Mouse (Mus musculus) T-helper 1 cell (primary cell): ENCODE measurements around the gene Cnnm2.

ENCODE experiments used
- in situ Hi-C: fragments of 300-600 bp; cut with MboI, MseI; formaldehyde crosslinking; loops from one replicate; pipeline ENCODE4 v1.15.1; 2025; ENCODE audit warnings: high pct_unique_total_duplicates

Cnnm2 gene

DNA sequence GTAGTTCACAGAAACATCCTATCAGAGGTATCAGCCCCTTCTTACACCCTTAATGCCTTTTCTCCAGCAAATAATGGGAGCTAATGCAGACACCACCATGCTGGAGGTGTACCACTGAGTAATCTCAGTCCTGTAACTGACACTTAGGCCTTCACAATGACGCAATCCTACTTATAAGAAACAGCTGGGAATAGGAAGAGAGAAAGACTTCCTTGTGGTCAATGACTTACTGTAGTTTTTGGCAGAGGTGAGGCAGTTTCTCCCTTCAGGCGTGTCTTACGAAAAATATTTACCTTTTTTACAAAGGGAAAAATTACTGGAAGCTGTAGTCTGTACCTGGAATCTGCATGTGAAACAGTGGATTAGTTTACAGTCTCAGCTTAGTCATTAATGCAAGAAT, 31.1 kb downstream of the Cnnm2 start:
- in situ Hi-C loops, result no loop called here

DNA sequence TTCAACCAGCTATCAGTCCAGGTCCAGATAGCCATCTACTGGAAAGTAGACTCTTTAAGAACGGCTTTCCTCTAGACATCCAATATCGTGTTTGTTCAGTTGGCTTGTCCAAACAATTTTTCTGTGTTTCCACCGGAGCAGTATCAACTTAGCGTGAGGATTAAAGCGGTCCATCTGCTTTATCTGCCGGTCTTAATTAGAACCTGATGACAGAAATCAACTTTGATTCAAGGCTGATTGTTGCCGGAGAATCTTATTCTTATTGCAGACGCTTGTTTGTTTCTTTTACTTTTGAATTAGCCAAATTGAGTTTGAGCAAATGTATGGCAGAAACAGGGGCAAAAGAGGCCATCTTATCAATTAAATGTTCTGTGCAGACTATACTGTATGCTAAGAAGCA, 32.8 kb downstream of the Cnnm2 start:
- in situ Hi-C loops, result no loop called here

DNA sequence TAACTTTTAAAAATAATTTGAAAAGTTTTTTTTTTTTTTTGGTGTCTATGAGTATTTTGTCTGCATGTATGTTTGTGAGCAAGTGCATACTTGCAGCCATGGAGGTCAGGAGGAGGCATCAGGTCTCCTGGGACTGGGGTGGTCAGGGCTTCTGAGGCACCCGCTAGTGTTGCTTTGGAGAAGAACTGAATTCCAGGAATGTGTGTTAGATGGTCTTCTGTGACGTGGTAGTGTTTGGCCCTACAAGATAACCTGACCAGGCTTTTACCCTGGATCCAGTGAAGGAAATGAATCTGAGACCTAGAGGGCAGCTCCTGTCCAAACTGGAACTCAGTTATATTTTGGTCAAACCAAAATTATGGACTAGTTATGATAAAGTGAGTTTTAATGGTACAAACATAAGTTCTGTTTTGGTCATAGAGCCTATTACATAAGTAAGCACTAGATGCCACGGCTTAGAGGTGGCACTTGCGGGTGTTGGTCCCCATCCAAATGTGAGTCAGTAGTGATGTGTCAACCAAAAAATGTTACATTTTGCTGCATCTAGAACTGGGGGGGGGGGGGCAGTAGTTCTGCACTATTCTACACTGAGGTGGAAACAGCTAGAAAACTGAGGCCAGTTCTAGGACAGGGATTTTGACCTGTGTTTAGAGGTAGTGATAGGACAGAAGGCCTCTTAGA, 38.6 kb downstream of the Cnnm2 start:
- in situ Hi-C loops, result loop anchor here (5.0 kb wide), 1 partner anchor 68 kb away; no protein-coding TSS in a partner anchor

DNA sequence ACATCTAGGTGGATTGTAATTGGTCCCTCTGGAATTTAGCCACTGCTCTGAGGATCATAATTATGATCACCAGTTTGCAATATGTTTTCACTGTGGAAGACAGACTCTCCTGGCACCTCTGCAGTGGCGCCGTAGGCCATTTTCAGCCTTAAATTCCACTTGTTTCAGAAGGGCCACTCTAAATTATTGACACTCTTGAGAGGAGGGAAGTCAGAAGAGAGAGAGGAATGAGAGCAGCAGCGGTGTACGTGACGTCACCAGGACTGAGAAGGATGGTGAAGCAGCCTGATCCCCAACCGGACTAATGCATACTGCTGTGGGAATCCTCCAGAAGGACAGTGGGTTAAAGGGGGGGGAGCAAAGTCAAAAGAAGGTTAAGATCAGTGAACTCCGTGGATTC, 40.1 kb downstream of the Cnnm2 start:
- in situ Hi-C loops, result no loop called here

DNA sequence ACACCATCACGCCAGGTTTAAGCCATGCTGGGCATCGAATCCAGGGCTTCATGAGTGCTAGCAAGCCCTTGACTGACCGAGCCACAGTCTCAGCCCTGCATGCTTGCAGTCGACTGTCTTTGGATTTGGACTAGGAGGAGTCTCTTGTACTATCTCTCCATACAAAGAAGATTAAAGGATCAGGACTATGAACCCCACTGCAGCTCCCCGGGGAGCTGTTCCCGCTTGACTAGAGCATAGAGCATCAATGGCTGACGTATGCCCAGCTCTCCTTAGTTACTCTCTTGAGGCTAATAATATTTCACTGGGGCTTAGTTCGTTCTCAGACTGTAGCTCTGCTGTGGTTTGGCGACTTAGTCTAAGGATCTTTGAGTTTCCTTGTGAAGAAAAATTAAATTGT, 40.9 kb downstream of the Cnnm2 start:
- in situ Hi-C loops, result no loop called here

DNA sequence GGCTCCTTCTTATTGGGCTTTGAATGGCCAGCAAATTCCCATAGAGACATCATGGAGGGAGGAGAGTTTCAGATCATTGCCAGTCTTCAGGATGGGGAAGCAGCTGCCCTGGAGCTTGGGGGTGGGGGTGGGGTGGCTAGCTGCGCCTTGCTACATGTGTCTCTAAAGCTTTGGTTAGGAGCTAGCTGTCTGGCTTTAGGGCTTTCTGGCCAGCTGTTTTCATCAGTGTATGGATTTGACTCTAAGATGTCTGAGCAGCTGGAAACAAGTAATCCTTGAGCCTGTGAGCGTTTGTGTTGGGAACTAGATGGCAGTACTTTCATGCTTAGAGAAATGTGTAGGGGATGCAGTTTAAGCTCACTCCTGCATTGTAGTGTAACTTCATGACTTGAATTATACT, 42.3 kb downstream of the Cnnm2 start:
- in situ Hi-C loops, result no loop called here

GRCm38 (mm10) chr19:46804751-46805150, 43.4 kb downstream of the Cnnm2 start:
- in situ Hi-C loops, result no loop called here

DNA sequence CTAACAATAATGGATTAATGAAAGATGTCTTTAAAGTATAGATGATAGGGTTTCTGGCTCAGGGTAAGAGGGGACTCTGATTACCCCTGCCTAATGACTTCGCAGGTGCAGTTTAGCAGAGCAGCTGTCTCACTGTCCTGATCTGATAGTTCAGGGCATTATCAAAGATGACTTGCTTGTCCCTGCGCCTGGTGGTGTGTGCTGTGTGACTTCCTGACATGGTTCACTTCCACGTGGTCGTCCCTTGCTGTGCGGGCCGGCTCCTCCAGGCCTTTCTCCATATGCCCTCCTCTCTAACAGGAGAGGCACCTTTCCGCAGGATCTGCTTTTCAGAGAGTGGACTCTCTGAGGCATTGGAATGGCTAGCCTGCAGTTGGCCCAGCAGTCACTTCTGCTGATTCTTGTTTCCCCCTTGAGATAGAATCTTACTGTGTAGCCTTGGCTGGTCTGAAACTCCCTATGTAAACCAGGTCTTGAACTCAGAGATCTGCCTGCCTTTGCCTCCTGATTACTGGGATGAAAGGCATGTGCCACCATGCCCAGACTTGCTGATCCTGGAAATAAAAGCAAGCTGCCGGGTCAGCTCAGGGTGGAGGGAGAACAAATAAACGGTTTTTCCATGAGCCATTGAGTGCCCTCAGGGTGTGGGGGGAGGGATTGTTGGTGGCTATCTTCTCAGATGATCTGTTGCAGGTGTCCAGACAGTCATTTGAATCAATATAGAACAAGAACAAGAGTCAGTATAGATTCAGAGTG, 44.7 kb downstream of the Cnnm2 start:
- in situ Hi-C loops, result no loop called here

- in situ Hi-C loops, result no loop called here
Observed at GRCm38 (mm10) chr19:46808261-46808660, 46.9 kb downstream of the Cnnm2 start.

DNA sequence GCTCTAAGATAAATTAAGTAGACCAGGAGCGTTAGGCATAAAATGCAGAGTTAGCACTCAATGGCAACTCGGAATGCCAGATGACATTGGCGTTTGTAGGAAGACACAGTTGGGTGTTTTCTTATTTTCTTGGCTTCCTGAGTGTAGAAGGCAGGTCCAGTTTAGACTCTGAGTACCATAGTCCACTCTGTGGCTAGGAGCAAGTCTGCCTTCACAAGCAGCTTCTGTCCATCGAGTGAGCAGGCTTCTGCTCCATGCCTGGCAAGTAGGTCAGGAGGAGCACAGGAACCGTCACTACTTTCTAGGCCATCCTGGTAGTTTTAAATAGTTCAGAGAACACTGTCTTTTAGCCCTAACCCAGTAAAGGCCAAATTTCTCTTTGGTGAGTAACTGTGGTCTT, 47.6 kb downstream of the Cnnm2 start:
- in situ Hi-C loops, result no loop called here

DNA sequence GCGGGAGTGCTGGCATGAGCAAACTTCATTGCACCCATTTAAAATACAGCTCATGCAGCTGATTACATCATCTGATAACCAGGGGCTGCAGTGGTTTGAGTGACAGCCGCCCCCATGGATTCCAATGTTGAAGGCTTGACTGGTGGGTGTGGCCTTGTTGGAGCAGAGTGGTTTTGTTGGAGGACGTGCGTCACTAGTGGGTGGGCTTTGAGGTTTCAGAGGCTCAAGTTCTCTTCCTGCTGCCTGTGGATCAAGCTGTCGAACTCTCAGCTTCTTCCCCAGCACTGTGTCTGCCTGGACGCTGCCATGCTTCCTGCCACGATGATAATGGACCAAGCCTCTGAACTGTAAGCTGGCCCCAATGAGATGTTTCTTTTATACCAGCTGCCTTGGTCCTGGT, 57.9 kb downstream of the Cnnm2 start:
- in situ Hi-C loops, result loop anchor here (10.0 kb wide), 2 partner anchors 396 to 946 kb away; no protein-coding TSS in a partner anchor

DNA sequence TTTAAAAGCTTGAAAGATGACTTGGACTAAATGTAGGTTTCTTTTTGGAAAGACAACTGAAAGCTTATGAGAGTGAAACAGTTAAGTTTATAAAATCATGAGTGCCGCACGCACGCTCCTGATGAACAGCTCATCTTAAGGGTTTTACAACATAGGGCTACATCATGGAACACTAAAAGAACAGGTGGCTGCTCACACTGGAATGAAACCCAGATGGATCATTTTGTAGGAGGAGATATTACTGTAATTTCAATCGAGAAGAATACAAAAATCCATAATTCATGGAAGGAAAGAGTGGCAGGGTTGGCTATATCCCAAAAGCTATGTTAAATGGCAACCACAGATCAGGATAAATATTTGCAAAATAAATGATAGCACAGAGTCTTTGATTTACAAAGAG, 61.1 kb downstream of the Cnnm2 start:
- in situ Hi-C loops, result no loop called here

- in situ Hi-C loops, result no loop called here
Observed at GRCm38 (mm10) chr19:46823759-46824158, 62.4 kb downstream of the Cnnm2 start.

GRCm38 (mm10) chr19:46824867-46825266, 63.5 kb downstream of the Cnnm2 start:
- in situ Hi-C loops, result no loop called here

DNA sequence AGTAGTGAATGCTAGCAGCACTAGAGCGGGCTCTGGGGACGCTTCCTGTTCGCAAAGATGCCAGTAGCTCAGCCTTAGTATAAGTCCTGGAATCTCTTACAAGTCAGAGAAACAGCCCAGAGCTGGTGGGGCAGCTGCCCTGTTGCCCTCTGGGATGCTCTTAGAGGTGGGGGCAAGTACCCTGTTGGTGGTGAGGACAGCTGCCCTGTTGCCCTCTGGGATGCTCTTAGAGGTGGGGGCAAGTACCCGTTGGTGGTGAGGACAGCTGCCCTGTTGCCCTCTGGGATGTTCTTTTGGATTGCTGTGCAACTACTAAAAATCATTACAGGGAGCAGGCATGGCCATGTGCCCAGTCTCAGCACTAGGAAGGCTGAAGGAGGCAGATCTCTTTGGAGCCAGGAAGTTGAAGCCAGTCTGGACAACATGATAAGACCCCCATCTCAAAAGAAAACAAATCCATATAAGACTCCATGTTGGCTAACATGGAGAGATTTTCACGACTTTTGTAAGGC, 66.3 kb downstream of the Cnnm2 start:
- in situ Hi-C loops, result no loop called here

- in situ Hi-C loops, result no loop called here
Observed at GRCm38 (mm10) chr19:46828961-46829360, 67.6 kb downstream of the Cnnm2 start.

GRCm38 (mm10) chr19:46831381-46831780, 70.0 kb downstream of the Cnnm2 start:
- in situ Hi-C loops, result no loop called here

- in situ Hi-C loops, result no loop called here
Observed at GRCm38 (mm10) chr19:46834301-46834700, 72.9 kb downstream of the Cnnm2 start.

DNA sequence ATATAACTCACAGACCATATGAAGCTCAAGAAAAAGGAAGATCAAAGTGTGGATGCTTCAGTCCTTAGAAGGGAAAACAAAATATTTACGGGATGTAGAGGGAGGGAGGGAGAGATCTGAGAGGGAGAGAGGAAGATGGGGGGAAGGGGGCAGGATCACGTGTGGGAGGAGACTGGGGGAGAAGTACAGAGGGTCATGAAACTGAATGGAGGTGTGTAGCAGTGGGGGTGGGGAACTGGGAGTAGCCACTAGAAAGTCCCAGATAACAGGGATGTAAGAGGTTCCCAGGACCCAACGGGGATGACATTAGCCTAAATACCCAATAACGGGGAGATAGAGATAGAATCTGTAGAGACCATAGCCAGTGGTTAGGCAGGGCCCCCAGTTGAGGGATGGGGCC, 73.9 kb downstream of the Cnnm2 start:
- in situ Hi-C loops, result no loop called here

DNA sequence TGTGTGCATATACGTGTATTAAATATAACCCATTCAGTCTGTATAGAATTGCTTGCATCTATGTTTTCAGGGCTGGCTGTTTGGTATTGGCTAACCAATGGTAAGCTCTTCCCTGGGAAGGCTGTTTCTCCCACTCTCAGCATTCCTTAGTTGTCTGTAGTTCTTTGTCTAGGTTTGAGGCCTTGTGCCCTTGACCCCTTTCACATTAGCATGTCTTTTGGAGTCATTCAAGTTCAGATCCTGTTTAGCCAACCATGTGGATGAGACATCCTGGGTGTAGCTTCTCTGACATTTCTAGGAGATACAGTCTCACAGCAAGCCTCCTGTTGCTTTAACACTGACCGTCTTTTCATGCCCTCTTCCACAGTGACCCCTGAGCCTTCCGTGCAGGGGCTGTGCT, 74.7 kb downstream of the Cnnm2 start:
- in situ Hi-C loops, result no loop called here

GRCm38 (mm10) chr19:46837290-46838079, 76.1 kb downstream of the Cnnm2 start:
- in situ Hi-C loops, result no loop called here

DNA sequence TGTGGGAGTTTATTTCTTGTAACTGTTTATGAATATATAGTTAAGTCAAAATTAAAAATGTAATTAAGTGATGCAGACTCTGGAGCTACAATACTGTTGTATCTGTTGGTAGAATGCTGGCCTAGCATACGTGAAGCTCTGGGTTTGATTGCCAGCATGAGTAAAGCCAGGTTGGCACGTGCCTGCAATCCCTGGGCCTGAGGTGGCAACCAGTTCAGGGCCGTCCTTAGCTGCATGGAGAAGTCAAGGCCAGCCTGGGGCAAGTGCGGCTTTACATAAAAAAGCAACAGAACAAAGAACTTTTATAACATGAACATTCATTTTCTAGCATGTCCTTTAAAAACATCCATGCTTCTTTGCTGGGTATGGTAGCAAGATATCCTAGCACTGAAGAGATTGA, 79.6 kb downstream of the Cnnm2 start:
- in situ Hi-C loops, result no loop called here
